Mouse (Mus musculus): Measurements from ENCODE around the gene Eef1akmt2. TPM values are rescaled to one million over a fixed set of nuclear protein-coding genes. Genes with fewer than 3 reads are reported as not detected.

Gene Eef1akmt2
- 21.7 and 30.2 TPM in 2 replicates for polyA plus RNA-seq (2012; ENCODE audit: insufficient read depth, insufficient read length, missing spikeins)

- TF ChIP-seq CTCF (IDR thresholded peaks at IDR 0.05; ENCODE audit: low read depth, low read length) (no peak), POLR2A (IDR thresholded peaks at IDR 0.05; ENCODE audit: borderline replicate concordance, low read depth, low read length) (no peak)
- Histone ChIP-seq H3K27ac (ENCODE audit: insufficient read depth, low read depth, low read length) (peak within 1 kb of the TSS; percentile 79), H3K4me1 (ENCODE audit: control insufficient read depth, insufficient read depth, low read length) (peaks cover 2% of the 10 kb centered on the region), H3K4me3 (ENCODE audit: insufficient read depth, low read length) (peak within 1 kb of the TSS; percentile 91)
These were observed at the start of gene Eef1akmt2 for GRCm38 (mm10) chr7:132852173-132852844. Gene Eef1akmt2 (minus strand): TSS chr7:132852673.

GRCm38 (mm10) chr7:132900826-132901531 is 48.5 kb upstream of the Eef1akmt2 start:
- TF ChIP-seq POLR2A (IDR thresholded peaks at IDR 0.05; ENCODE audit: borderline replicate concordance, low read depth, low read length) (no peak), CTCF (IDR thresholded peaks at IDR 0.05; ENCODE audit: low read depth, low read length) (no peak)
- Histone ChIP-seq H3K4me3 (ENCODE audit: insufficient read depth, low read length) (no peak overlapping the region), H3K4me1 (ENCODE audit: control insufficient read depth, insufficient read depth, low read length) (peaks cover 15% of the 10 kb centered on the region), H3K27ac (ENCODE audit: insufficient read depth, low read depth, low read length) (no peak overlapping the region)

GRCm38 (mm10) chr7:132898234-132898633 is 45.8 kb upstream of the Eef1akmt2 start:
- Histone ChIP-seq H3K4me1 (ENCODE audit: control insufficient read depth, insufficient read depth, low read length) (peaks cover 34% of the 10 kb centered on the region), H3K4me3 (ENCODE audit: insufficient read depth, low read length) (no peak overlapping the region), H3K27ac (ENCODE audit: insufficient read depth, low read depth, low read length) (no peak overlapping the region)
- TF ChIP-seq POLR2A (IDR thresholded peaks at IDR 0.05; ENCODE audit: borderline replicate concordance, low read depth, low read length) (no peak), CTCF (IDR thresholded peaks at IDR 0.05; ENCODE audit: low read depth, low read length) (0 out of 2 replicates have a peak, but pooled peaks have one; percentile 9)

GRCm38 (mm10) chr7:132897258-132897657 is 44.8 kb upstream of the Eef1akmt2 start:
- no peak overlapping the region for H3K27ac ChIP-seq (ENCODE audit: insufficient read depth, low read depth, low read length)
- TF ChIP-seq POLR2A (IDR thresholded peaks at IDR 0.05; ENCODE audit: borderline replicate concordance, low read depth, low read length) = no peak
- no peak for TF ChIP-seq CTCF (IDR thresholded peaks at IDR 0.05; ENCODE audit: low read depth, low read length)
- H3K4me3 ChIP-seq (ENCODE audit: insufficient read depth, low read length) = no peak overlapping the region
- peaks cover 38% of the 10 kb centered on the region for H3K4me1 ChIP-seq (ENCODE audit: control insufficient read depth, insufficient read depth, low read length)

- Histone ChIP-seq H3K4me1 (ENCODE audit: control insufficient read depth, insufficient read depth, low read length) (peaks cover 44% of the 10 kb centered on the region), H3K4me3 (ENCODE audit: insufficient read depth, low read length) (no peak overlapping the region), H3K27ac (ENCODE audit: insufficient read depth, low read depth, low read length) (no peak overlapping the region)
- TF ChIP-seq POLR2A (IDR thresholded peaks at IDR 0.05; ENCODE audit: borderline replicate concordance, low read depth, low read length) (no peak), CTCF (IDR thresholded peaks at IDR 0.05; ENCODE audit: low read depth, low read length) (no peak)
These were observed 43.8 kb upstream of the Eef1akmt2 start for GRCm38 (mm10) chr7:132896206-132896815.

DNA sequence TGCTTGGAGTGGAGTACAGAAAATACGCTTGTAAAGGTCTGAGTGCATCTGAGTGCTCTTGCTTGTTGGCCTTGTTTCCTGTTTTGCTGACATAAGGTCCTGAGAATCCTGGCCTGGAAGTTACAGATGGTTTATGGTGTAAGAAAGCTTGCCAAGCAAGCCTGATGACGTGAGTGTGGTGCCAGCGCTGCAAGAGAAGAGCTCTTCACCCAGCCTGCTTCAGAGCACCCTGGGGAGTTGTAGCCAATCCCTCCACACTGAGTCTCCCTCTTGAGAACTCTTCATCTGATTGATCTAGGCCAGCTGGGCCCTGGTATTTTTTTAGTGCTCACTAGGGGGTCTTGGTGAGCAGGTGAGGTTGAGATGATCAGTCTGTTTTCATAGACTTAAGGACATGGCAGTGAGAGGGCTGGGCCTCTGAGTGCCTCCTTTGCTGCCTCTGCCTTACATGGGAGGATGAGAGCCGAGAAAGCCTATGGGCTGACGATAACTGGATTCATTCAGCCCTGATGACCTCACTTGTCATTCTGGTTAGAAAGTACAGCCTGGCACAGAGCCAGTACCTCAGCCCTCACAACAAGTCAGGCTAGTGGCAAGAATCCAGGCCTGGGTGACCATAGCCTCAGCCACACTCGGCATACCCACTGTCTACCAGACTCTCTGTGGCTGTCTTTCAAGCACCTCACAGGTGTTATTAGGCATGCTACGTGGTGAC is 42.5 kb upstream of the Eef1akmt2 start:
- Histone ChIP-seq H3K4me1 (ENCODE audit: control insufficient read depth, insufficient read depth, low read length) (peaks cover 37% of the 10 kb centered on the region), H3K4me3 (ENCODE audit: insufficient read depth, low read length) (no peak overlapping the region), H3K27ac (ENCODE audit: insufficient read depth, low read depth, low read length) (peak overlapping the region; percentile 53)
- TF ChIP-seq CTCF (IDR thresholded peaks at IDR 0.05; ENCODE audit: low read depth, low read length) (no peak), POLR2A (IDR thresholded peaks at IDR 0.05; ENCODE audit: borderline replicate concordance, low read depth, low read length) (no peak)

DNA sequence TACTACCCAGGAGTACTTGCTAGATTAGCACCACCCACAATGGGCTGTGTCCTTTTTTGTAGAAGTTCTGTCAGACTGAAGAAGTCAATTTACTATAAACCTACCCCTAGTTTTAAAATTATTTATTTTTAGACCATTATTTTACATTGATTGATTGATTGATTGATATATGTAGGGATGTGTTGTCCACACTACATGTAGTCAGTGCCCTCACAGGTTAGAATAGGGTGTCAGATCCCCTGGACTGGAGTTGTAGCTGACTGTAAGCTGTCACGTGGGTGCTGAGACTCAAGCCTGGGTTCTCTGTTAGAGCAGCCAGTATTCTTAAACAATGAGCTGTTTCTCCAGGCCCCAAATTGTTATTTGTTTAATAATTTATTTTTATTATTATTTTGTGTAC is 40.9 kb upstream of the Eef1akmt2 start:
- TF ChIP-seq POLR2A (IDR thresholded peaks at IDR 0.05; ENCODE audit: borderline replicate concordance, low read depth, low read length) (no peak), CTCF (IDR thresholded peaks at IDR 0.05; ENCODE audit: low read depth, low read length) (no peak)
- H3K4me1 ChIP-seq (ENCODE audit: control insufficient read depth, insufficient read depth, low read length) = peaks cover 40% of the 10 kb centered on the region
- H3K27ac ChIP-seq (ENCODE audit: insufficient read depth, low read depth, low read length) = peak overlapping the region; percentile 85

GRCm38 (mm10) chr7:132892806-132893205 is 40.3 kb upstream of the Eef1akmt2 start:
- no peak for TF ChIP-seq CTCF (IDR thresholded peaks at IDR 0.05; ENCODE audit: low read depth, low read length)
- no peak for TF ChIP-seq POLR2A (IDR thresholded peaks at IDR 0.05; ENCODE audit: borderline replicate concordance, low read depth, low read length)
- peak overlapping the region; percentile 48 for H3K4me3 ChIP-seq (ENCODE audit: insufficient read depth, low read length)
- H3K4me1 ChIP-seq (ENCODE audit: control insufficient read depth, insufficient read depth, low read length) = peaks cover 40% of the 10 kb centered on the region
- peak overlapping the region; percentile 85 for H3K27ac ChIP-seq (ENCODE audit: insufficient read depth, low read depth, low read length)

More for the DNA sequence above, 40.9 kb upstream of the Eef1akmt2 start:
- H3K4me3 ChIP-seq (ENCODE audit: insufficient read depth, low read length) = peak overlapping the region; percentile 48; the same call in 1 of the 2 replicates

GRCm38 (mm10) chr7:132892311-132892661 is 39.8 kb upstream of the Eef1akmt2 start:
- Histone ChIP-seq H3K4me1 (ENCODE audit: control insufficient read depth, insufficient read depth, low read length) (peaks cover 40% of the 10 kb centered on the region), H3K4me3 (ENCODE audit: insufficient read depth, low read length) (peak overlapping the region; percentile 48), H3K27ac (ENCODE audit: insufficient read depth, low read depth, low read length) (peak overlapping the region; percentile 85)
- TF ChIP-seq POLR2A (IDR thresholded peaks at IDR 0.05; ENCODE audit: borderline replicate concordance, low read depth, low read length) (no peak), CTCF (IDR thresholded peaks at IDR 0.05; ENCODE audit: low read depth, low read length) (no peak)

Data from bone marrow macrophage, adult 2 months (primary cell).